Mouse (Mus musculus) liver (tissue): Measurements from ENCODE around the gene Tex21.
"Not testable (repeated sequence)": the region's sequence is repeated elsewhere in the genome, so short reads cannot be mapped to it uniquely, and the experiment has no call there.

Source experiments
- DNase-seq: peaks from one replicate; pipeline ENCODE4 v3.0.0-alpha.2; 2020; ENCODE audit warnings: mixed read lengths

Tex21 gene

GRCm38 (mm10) chr12:76194526-76194925 is 52.0 kb downstream of the Tex21 start:
- DNase-seq, result no peak

- DNase-seq, result no peak
Measured at GRCm38 (mm10) chr12:76190940-76191339, 55.6 kb downstream of the Tex21 start.

DNA sequence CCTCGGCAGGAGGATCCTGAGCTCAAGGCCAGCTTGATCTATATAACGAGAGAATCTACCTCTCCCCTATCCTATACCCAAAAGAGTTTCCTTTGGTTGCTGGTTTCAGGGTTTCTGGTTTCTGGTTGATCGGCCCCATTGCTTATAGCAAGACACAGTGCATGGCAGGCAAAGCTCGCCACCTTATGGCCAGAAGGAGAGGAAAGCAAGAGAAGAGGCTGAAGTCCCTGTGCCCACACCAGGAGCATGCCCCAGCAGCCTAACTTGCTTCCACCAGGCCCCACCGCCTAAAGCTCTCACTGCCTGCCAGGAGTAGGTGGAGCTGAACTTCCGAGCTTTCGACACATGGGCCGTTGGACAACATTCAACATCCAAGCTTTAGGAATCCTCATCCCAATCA is 58.7 kb downstream of the Tex21 start:
- peak; percentile 23 for DNase-seq

DNA sequence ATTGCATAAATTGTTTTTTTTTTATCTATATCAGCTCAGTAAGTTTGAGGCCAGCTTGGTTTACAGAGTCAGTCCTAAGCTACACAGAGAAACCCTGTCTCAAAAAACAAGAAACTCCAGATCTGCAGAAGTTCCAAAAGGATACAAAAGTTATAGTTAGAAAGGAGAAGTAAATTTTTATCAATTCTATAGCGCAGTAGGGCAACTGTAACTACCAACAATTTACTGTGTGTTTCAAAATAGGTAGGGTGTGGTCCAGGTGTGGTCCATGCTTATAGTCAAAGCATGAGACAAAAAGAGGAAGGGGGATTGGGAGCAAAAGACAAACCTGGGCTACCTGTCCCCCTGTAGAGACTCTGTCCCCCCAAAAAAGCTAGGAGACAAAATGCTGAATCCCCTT is 60.1 kb downstream of the Tex21 start:
- no peak for DNase-seq

- no peak for DNase-seq
Measured at GRCm38 (mm10) chr12:76185167-76185816, 61.3 kb downstream of the Tex21 start.

GRCm38 (mm10) chr12:76184271-76184670 is 62.3 kb downstream of the Tex21 start:
- no peak for DNase-seq

GRCm38 (mm10) chr12:76182831-76183230 is 63.7 kb downstream of the Tex21 start:
- DNase-seq, result no peak

GRCm38 (mm10) chr12:76181471-76181870 is 65.1 kb downstream of the Tex21 start:
- no peak for DNase-seq

DNA sequence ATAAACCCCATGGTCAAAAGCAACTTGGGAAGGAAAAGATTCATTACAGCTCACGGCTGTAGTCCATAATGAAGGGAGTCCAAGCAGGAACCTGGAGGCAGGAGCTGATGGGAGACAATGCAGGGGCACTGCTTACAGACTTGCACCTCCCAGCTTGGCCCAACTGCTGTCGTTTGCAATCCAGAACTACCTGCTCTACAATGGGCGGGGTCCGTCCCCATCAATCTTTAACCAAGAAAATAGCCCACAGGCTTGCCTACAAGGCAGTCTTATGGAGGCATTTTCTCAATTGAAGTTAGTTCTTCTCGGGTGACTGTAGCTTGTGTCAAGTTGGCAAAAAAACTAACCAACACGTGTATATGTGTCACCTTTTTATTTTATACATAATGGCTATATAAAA is 66.1 kb downstream of the Tex21 start:
- no peak for DNase-seq

- DNase-seq, result no peak
Measured at GRCm38 (mm10) chr12:76179527-76179926, 67.0 kb downstream of the Tex21 start.

GRCm38 (mm10) chr12:76179051-76179450 is 67.5 kb downstream of the Tex21 start:
- no peak for DNase-seq

- peak; percentile 62 for DNase-seq
Measured at GRCm38 (mm10) chr12:76177864-76178518, 68.6 kb downstream of the Tex21 start.

GRCm38 (mm10) chr12:76177000-76177863 is 69.3 kb downstream of the Tex21 start, which contains the start of gene Esr2:
Gene Esr2, minus strand, starts transcription at chr12:76177259.
- DNase-seq, result no peak

DNA sequence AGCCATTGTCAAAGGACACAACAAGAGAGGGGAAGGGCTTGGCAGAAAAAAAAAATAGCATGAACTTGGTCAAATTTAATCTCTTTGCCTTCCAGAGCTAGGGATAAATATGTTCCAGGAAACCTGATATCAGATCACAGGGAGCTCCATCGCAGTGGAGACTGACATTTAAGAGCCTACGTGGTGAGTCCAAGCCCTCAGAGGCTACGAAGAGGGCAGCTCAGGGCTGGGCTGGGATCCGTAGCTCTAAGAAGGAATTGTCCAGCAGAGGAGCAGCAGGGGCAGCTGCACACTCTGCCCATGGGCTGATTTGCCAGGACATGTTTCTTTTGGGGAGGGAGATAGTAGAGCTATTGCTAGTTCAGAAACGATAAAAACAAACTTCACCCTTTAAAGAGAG is 80.9 kb downstream of the Tex21 start:
- DNase-seq, result no peak

GRCm38 (mm10) chr12:76152389-76152788 is 94.2 kb downstream of the Tex21 start:
- not testable (repeated sequence) for DNase-seq
